Mouse (Mus musculus) ES-Bruce4 (cell line): ENCODE data around the gene Prrc2a. TPM values are rescaled to one million over a fixed set of nuclear protein-coding genes. Genes with fewer than 3 reads are reported as not detected.

ENCODE experiments used
- H3K27ac ChIP-seq: 2 replicates; pipeline ENCODE4 v1.5.1; 2012; ENCODE audit warnings: low read length, inconsistent platforms; ENCODE audit not compliant: insufficient read depth
- H3K27me3 ChIP-seq: 2 replicates; pipeline ENCODE4 v1.6.1; 2012; ENCODE audit warnings: mild to moderate bottlenecking, low read length, inconsistent platforms; ENCODE audit not compliant: control insufficient read depth, poor library complexity, insufficient read depth, severe bottlenecking
- H3K36me3 ChIP-seq: 2 replicates; pipeline ENCODE4 v1.6.1; 2012; ENCODE audit warnings: inconsistent platforms, mild to moderate bottlenecking, low read length, moderate library complexity; ENCODE audit not compliant: control insufficient read depth, poor library complexity, insufficient read depth, severe bottlenecking
- H3K4me1 ChIP-seq: one replicate; pipeline ENCODE4 v1.8.1; 2011; ENCODE audit warnings: low read length; ENCODE audit not compliant: control insufficient read depth, insufficient read depth
- H3K4me3 ChIP-seq: 2 replicates; pipeline ENCODE4 v1.5.1; 2011; ENCODE audit warnings: low read depth, mild to moderate bottlenecking, low read length
- H3K9ac ChIP-seq: 2 replicates; pipeline ENCODE4 v1.6.1; 2012; ENCODE audit warnings: low read depth, mild to moderate bottlenecking, inconsistent platforms; ENCODE audit not compliant: poor library complexity, severe bottlenecking
- H3K9me3 ChIP-seq: replicated peaks from 2 replicates; pipeline ENCODE4 v1.6.1; 2012; ENCODE audit warnings: mild to moderate bottlenecking, low read length, inconsistent platforms; ENCODE audit not compliant: control insufficient read depth, poor library complexity, insufficient read depth, severe bottlenecking
- CTCF ChIP-seq: IDR thresholded peaks from one replicate; pipeline ENCODE4 v1.8.1; 2011; ENCODE audit warnings: low read depth, low read length
- EP300 ChIP-seq: IDR thresholded peaks from 2 replicates; pipeline ENCODE4 v1.6.1; 2011; ENCODE audit warnings: low read depth, low read length; ENCODE audit not compliant: insufficient read depth
- POLR2A ChIP-seq: IDR thresholded peaks from one replicate; pipeline ENCODE4 v1.8.1; 2011; ENCODE audit warnings: low read length; ENCODE audit not compliant: insufficient read depth
- polyA plus RNA-seq: library from polyadenylated mRNA; stranded (reverse); fragments of >200 nt; gene quantifications from 2 replicates; pipeline ENCODE4 v1.2.4, GENCODE M21; 2011; ENCODE audit warnings: low read depth; ENCODE audit not compliant: missing spikeins, insufficient read depth, insufficient read length

Prrc2a gene
- polyA plus RNA-seq, 1 experiment = 236 TPM

DNA sequence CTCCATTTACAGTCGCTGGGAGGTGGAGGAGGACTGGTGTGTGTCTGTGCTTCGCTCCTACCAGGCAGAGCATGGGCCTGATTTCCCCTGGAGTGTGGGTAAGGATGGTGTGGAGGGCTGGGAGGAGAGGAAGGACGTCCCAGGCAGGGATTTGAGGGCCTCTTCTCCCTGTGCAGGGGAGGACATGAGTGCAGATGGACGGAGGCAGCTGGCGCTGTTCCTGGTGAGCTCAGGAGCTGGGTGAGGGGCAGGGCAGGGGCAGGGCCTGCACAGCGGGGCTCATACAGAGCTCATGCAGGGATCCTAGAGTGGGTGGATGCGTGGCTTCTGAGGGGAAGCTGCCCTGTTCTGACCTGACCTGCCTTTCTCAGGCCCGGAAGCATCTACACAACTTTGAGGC is 62.4 kb downstream of the Prrc2a start:
- no peaks in the 10 kb centered on the region for H3K36me3 ChIP-seq
- no peaks in the 10 kb centered on the region for H3K4me1 ChIP-seq
- no peak overlapping the region for H3K4me3 ChIP-seq
- TF ChIP-seq EP300 (no peak), POLR2A (no peak)
- H3K9me3 ChIP-seq = no peaks in the 10 kb centered on the region
- no peak overlapping the region for H3K27ac ChIP-seq
- H3K9ac ChIP-seq = no peak overlapping the region
- H3K27me3 ChIP-seq = no peaks in the 10 kb centered on the region

DNA sequence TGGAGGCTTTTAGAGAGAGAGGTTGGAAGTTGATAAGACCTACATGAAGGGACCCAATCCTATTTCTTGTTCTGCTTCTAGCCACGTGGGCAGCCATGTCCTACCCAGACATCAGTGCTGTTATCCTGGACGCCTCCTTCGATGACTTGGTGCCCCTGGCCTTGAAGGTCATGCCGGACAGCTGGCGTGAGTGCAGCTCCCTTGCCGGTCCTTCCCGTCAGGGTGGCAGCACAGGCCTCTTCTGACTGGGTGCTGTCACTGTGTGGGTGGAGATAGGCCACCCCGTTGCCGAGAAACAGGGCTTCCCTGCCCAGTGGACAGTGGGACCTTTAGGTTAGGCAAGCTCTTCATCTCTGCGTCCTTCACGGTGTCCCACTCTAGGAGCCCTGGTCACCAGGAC is 63.5 kb downstream of the Prrc2a start:
- TF ChIP-seq POLR2A = no peak
- no peak for TF ChIP-seq EP300
- no peak for TF ChIP-seq CTCF
- Histone ChIP-seq H3K4me3 (no peak overlapping the region), H3K9me3 (no peaks in the 10 kb centered on the region), H3K27ac (no peak overlapping the region), H3K9ac (no peak overlapping the region), H3K27me3 (no peaks in the 10 kb centered on the region), H3K36me3 (no peaks in the 10 kb centered on the region), H3K4me1 (no peaks in the 10 kb centered on the region)

DNA sequence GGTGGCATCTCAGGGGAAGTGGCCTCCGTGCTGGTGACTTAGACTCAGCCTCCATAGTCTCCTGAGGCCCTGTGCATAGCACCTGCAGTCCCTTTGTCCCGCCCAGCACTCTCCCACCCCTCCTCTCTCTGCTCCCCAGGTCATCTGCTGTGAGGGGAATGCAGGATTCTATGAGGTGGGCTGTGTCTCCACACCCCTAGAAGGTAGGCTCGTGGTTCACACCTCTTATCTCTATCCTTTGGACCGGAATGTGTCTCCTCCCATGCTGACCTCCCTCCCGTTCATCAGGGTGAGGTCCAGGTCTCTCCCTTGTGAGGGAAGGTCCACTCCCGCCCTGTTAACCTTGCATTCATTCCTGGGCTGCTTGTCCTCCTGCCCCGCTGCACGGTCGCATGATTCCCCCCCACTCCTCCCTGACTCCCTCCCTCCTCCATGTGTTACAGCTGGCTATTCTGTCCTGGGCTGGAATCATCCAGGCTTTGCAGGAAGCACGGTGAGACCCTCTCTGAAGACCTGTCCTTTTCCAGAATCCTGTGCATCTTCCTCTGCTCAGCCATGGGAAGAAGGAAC is 64.4 kb downstream of the Prrc2a start:
- H3K27ac ChIP-seq = no peak overlapping the region
- TF ChIP-seq CTCF (no peak), POLR2A (no peak), EP300 (no peak)
- no peak overlapping the region for H3K4me3 ChIP-seq
- H3K36me3 ChIP-seq = no peaks in the 10 kb centered on the region
- H3K9me3 ChIP-seq = no peaks in the 10 kb centered on the region
- no peaks in the 10 kb centered on the region for H3K27me3 ChIP-seq
- no peak overlapping the region for H3K9ac ChIP-seq
- no peaks in the 10 kb centered on the region for H3K4me1 ChIP-seq

Other genes with a start within 250 kb of the Prrc2a start
- gene Neu1, start 233.6 kb downstream of the Prrc2a start, polyA plus RNA-seq = 13.6 and 15.1 TPM in 2 replicates
- gene Hspa1b, start 205.7 kb downstream of the Prrc2a start, polyA plus RNA-seq = 2.6 and 3.0 TPM in 2 replicates
- gene Gm20481, start 195.0 kb downstream of the Prrc2a start, polyA plus RNA-seq = not detected in 2 replicates
- gene Hspa1a, start 192.7 kb downstream of the Prrc2a start, polyA plus RNA-seq = 1.9 and 2.5 TPM in 2 replicates
- 0.25 TPM in 1 of 2 replicates, not detected in the other for gene Hspa1l, start 192.2 kb downstream of the Prrc2a start, polyA plus RNA-seq
- gene Lsm2, start 183.0 kb downstream of the Prrc2a start, polyA plus RNA-seq = 163 and 166 TPM in 2 replicates
- gene Vars, start 163.9 kb downstream of the Prrc2a start, polyA plus RNA-seq = 108 and 123 TPM in 2 replicates
- 0.30 and 0.33 TPM in 2 replicates for gene Vwa7, start 148.3 kb downstream of the Prrc2a start, polyA plus RNA-seq
- 1.7 and 3.9 TPM in 2 replicates for gene Sapcd1, start 136.9 kb downstream of the Prrc2a start, polyA plus RNA-seq
- gene Msh5, start 118.2 kb downstream of the Prrc2a start, polyA plus RNA-seq = 6.7 and 7.4 TPM in 2 replicates
- gene Clic1, start 114.9 kb downstream of the Prrc2a start, polyA plus RNA-seq = 173 and 182 TPM in 2 replicates
- 92.5 and 101 TPM in 2 replicates for gene Ddah2, start 105.9 kb downstream of the Prrc2a start, polyA plus RNA-seq
- 3.7 and 4.0 TPM in 2 replicates for gene Ly6g6c, start 99.5 kb downstream of the Prrc2a start, polyA plus RNA-seq
- gene Mpig6b, start 98.7 kb downstream of the Prrc2a start, polyA plus RNA-seq = 2.8 and 3.3 TPM in 2 replicates
- gene Ly6g6e, start 88.0 kb downstream of the Prrc2a start, polyA plus RNA-seq = 27.5 and 31.2 TPM in 2 replicates
- gene Ly6g6d, start 86.8 kb downstream of the Prrc2a start, polyA plus RNA-seq = 1.3 and 1.9 TPM in 2 replicates
- not detected in 2 replicates for gene Ly6g6f, start 79.3 kb downstream of the Prrc2a start, polyA plus RNA-seq
- gene Abhd16a, start 75.6 kb downstream of the Prrc2a start, polyA plus RNA-seq = 12.7 and 15.6 TPM in 2 replicates
- gene Ly6g5c, start 56.6 kb downstream of the Prrc2a start, polyA plus RNA-seq = not detected in 2 replicates
- not detected in 2 replicates for gene Ly6g5b, start 49.5 kb downstream of the Prrc2a start, polyA plus RNA-seq
- gene Gpank1, start 43.4 kb downstream of the Prrc2a start, polyA plus RNA-seq = 18.9 and 19.1 TPM in 2 replicates
- 146 and 173 TPM in 2 replicates for gene Csnk2b, start 42.8 kb downstream of the Prrc2a start, polyA plus RNA-seq
- 4.3 and 8.1 TPM in 2 replicates for gene D17H6S53E, start 38.5 kb downstream of the Prrc2a start, polyA plus RNA-seq
- gene Apom, start 32.8 kb downstream of the Prrc2a start, polyA plus RNA-seq = not detected in 2 replicates
- gene Bag6, start 29.7 kb downstream of the Prrc2a start, polyA plus RNA-seq = 231 and 262 TPM in 2 replicates
- 2.1 TPM in 1 of 2 replicates, not detected in the other for gene Aif1, start 11.2 kb upstream of the Prrc2a start, polyA plus RNA-seq
- 2.3 and 2.5 TPM in 2 replicates for gene Lst1, start 23.5 kb upstream of the Prrc2a start, polyA plus RNA-seq
- 10.7 and 14.2 TPM in 2 replicates for gene Ltb, start 29.5 kb upstream of the Prrc2a start, polyA plus RNA-seq
- not detected in 2 replicates for gene Tnf, start 37.1 kb upstream of the Prrc2a start, polyA plus RNA-seq
- 0.64 TPM in 1 of 2 replicates, not detected in the other for gene Lta, start 40.5 kb upstream of the Prrc2a start, polyA plus RNA-seq
- not detected in 2 replicates for gene Gm16181, start 55.9 kb upstream of the Prrc2a start, polyA plus RNA-seq
- 2.3 and 4.2 TPM in 2 replicates for gene Atp6v1g2, start 68.8 kb upstream of the Prrc2a start, polyA plus RNA-seq
- gene Nfkbil1, start 70.9 kb upstream of the Prrc2a start, polyA plus RNA-seq = 7.9 and 12.5 TPM in 2 replicates
- gene Ddx39b, start 76.8 kb upstream of the Prrc2a start, polyA plus RNA-seq = 245 and 258 TPM in 2 replicates
- gene H2-D1, start 97.8 kb upstream of the Prrc2a start, polyA plus RNA-seq = 19.8 and 23.1 TPM in 2 replicates
- not detected in 2 replicates for gene H2-Q1, start 155.5 kb upstream of the Prrc2a start, polyA plus RNA-seq
- 5.6 and 5.8 TPM in 2 replicates for gene H2-Q2, start 177.3 kb upstream of the Prrc2a start, polyA plus RNA-seq
- gene H2-Q4, start 214.7 kb upstream of the Prrc2a start, polyA plus RNA-seq = 10.0 and 11.6 TPM in 2 replicates